ENCODE assay signal across 20 mouse cellular contexts in the genomic region with DNA sequence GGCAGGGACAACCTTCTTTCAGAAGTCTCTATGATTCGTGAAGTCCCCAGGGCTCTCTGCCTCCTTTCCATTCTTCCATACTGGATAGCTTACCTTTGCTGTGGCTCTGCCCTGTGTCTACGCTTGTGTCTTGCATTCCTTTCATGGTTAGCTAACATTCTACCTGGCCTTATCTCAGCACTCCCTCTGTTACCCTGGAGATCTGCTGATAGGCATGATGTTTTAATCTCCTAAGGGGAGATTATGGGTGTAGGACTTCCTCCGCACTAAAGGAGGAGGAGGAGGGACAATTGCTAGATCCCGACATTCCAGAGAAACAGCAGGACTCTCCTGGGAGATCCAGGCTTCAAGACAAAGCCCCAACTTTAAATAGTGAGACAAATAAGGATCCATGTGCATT.
DNase-seq lines count a peak whose midpoint lies in the region; ATAC-seq lines count a peak whose summit lies in the region.
"Had no signal": no experiment of that assay in that cellular context is flagged by ENCODE, and none has a peak within 500 bp of the region (broad histone marks: within the 10 kb centered on the region; RNA-seq: fewer than 3 reads in every experiment).

No protein-coding gene starts in this region.

- H3K27me3 ChIP-seq in heart, embryonic 13.5 days (replicated peaks), result no peaks in the 10 kb centered on the region
- no peaks in the 10 kb centered on the region for H3K27me3 ChIP-seq in heart, embryonic 12.5 days (replicated peaks)
- H3K27me3 ChIP-seq in lung, embryonic 15.5 days, result no peaks in the 10 kb centered on the region
- no peaks in the 10 kb centered on the region for H3K27me3 ChIP-seq in intestine, embryonic 16.5 days (replicated peaks; ENCODE audit: control insufficient read depth, insufficient read depth, low read length)
- H3K27me3 ChIP-seq: forebrain, embryonic 13.5 days; limb, embryonic 12.5 days; liver, embryonic 12.5 days had no signal

- no peaks in the 10 kb centered on the region for H3K36me3 ChIP-seq in heart, embryonic 13.5 days
- H3K36me3 ChIP-seq in heart, embryonic 12.5 days, result no peaks in the 10 kb centered on the region
- H3K36me3 ChIP-seq in lung, embryonic 15.5 days, result no peaks in the 10 kb centered on the region
- H3K36me3 ChIP-seq in intestine, embryonic 16.5 days (ENCODE audit: control insufficient read depth, insufficient read depth, low read length), result no peaks in the 10 kb centered on the region
- H3K36me3 ChIP-seq: limb, embryonic 12.5 days; liver, embryonic 12.5 days had no signal

- no peaks in the 10 kb centered on the region for H3K9me3 ChIP-seq in heart, embryonic 13.5 days
- H3K9me3 ChIP-seq in heart, embryonic 12.5 days (replicated peaks), result no peaks in the 10 kb centered on the region
- no peaks in the 10 kb centered on the region for H3K9me3 ChIP-seq in lung, embryonic 15.5 days
- no peaks in the 10 kb centered on the region for H3K9me3 ChIP-seq in intestine, embryonic 16.5 days (ENCODE audit: control insufficient read depth, low read length)
- H3K9me3 ChIP-seq: forebrain, embryonic 13.5 days; limb, embryonic 12.5 days; liver, embryonic 12.5 days had no signal

- DNase-seq in lung, postnatal 14 days, result no peak
- DNase-seq in R1 (ENCODE audit: low read depth, low spot score), result peak; percentile 62
- no peak for DNase-seq in adrenal gland, postnatal 36 days
- DNase-seq: B cell, adult 2 months; cerebellum, adult 18-20 months; cerebellum, postnatal 36 days; gastrocnemius, postnatal 25 days; kidney, adult 2 months; kidney, postnatal 25 days; thymus, postnatal 36 days had no signal

- H3K4me2 ChIP-seq in heart, embryonic 13.5 days, result no peak overlapping the region
- H3K4me2 ChIP-seq in heart, embryonic 12.5 days, result no peak overlapping the region
- H3K4me2 ChIP-seq in lung, embryonic 15.5 days, result no peak overlapping the region
- H3K4me2 ChIP-seq in intestine, embryonic 16.5 days (ENCODE audit: low read depth, low read length), result no peak overlapping the region
- H3K4me2 ChIP-seq: forebrain, embryonic 13.5 days; limb, embryonic 12.5 days; liver, embryonic 12.5 days had no signal

- no peak overlapping the region for H3K4me3 ChIP-seq in heart, embryonic 13.5 days
- H3K4me3 ChIP-seq in heart, embryonic 12.5 days, result no peak overlapping the region
- H3K4me3 ChIP-seq in lung, embryonic 15.5 days, result no peak overlapping the region
- no peak overlapping the region for H3K4me3 ChIP-seq in intestine, embryonic 16.5 days (ENCODE audit: low read length)
- H3K4me3 ChIP-seq: forebrain, embryonic 13.5 days; limb, embryonic 12.5 days; liver, embryonic 12.5 days had no signal

- peaks cover 24% of the 10 kb centered on the region for H3K4me1 ChIP-seq in heart, embryonic 13.5 days
- H3K4me1 ChIP-seq in heart, embryonic 12.5 days (replicated peaks), result peaks cover 9% of the 10 kb centered on the region
- peaks cover 9% of the 10 kb centered on the region; the same call in 1 of the 2 replicates for H3K4me1 ChIP-seq in lung, embryonic 15.5 days
- H3K4me1 ChIP-seq in intestine, embryonic 16.5 days (ENCODE audit: control insufficient read depth, insufficient read depth, low read length), result peaks cover 4% of the 10 kb centered on the region; the same call in 1 of the 2 replicates
- H3K4me1 ChIP-seq: forebrain, embryonic 13.5 days; limb, embryonic 12.5 days; liver, embryonic 12.5 days had no signal

- H3K27ac ChIP-seq in heart, embryonic 13.5 days (replicated peaks), result 0 out of 2 replicates have a peak overlapping the region, but pooled peaks have one; percentile 9
- no peak overlapping the region for H3K27ac ChIP-seq in heart, embryonic 12.5 days (ENCODE audit: poor library complexity, severe bottlenecking)
- peak overlapping the region; percentile 71 for H3K27ac ChIP-seq in lung, embryonic 15.5 days
- no peak overlapping the region for H3K27ac ChIP-seq in intestine, embryonic 16.5 days (ENCODE audit: low read length)
- H3K27ac ChIP-seq: forebrain, embryonic 13.5 days; limb, embryonic 12.5 days; liver, embryonic 12.5 days; macrophage had no signal

- ATAC-seq in heart, embryonic 13.5 days (ENCODE audit: extremely low read depth, insufficient number of reproducible peaks, low FRiP score, low TSS enrichment), result no peak
- no peak for ATAC-seq in heart, embryonic 12.5 days (ENCODE audit: insufficient number of reproducible peaks, low FRiP score)
- ATAC-seq in lung, embryonic 15.5 days (ENCODE audit: borderline replicate concordance, extremely low read depth, low FRiP score, low TSS enrichment), result peak; percentile 60
- ATAC-seq in intestine, embryonic 16.5 days, result peak; percentile 88
- ATAC-seq in megakaryocyte-erythroid progenitor cell, adult 5-6 weeks (replicated peaks; ENCODE audit: low FRiP score, low TSS enrichment, poor library complexity, severe bottlenecking), result no peak
- ATAC-seq: forebrain, embryonic 13.5 days; hindbrain, embryonic 16.5 days; liver, embryonic 12.5 days had no signal

- 34% methylated on average over 4 of the region's 4 CpGs for WGBS in heart, embryonic 13.5 days
- 40% methylated on average over 4 of the region's 4 CpGs for whole genome bisulfite sequencing in heart, embryonic 12.5 days
- 56% methylated on average over 4 of the region's 4 CpGs for WGBS in lung, embryonic 15.5 days
- WGBS in intestine, embryonic 16.5 days, result 46% methylated on average over 4 of the region's 4 CpGs

- no peak overlapping the region for H3K9ac ChIP-seq in heart, embryonic 13.5 days
- H3K9ac ChIP-seq in heart, embryonic 12.5 days, result no peak overlapping the region
- H3K9ac ChIP-seq in lung, embryonic 15.5 days, result no peak overlapping the region
- no peak overlapping the region for H3K9ac ChIP-seq in intestine, embryonic 16.5 days (ENCODE audit: low read depth, low read length)
- H3K9ac ChIP-seq: forebrain, embryonic 13.5 days; limb, embryonic 12.5 days; liver, embryonic 12.5 days had no signal

Comparison
In these comparisons a context has a peak if more than half of its experiments do, and no peak if none do; other contexts are left out.
1. H3K27ac ChIP-seq: peak in heart, embryonic 13.5 days (single experiment) and lung, embryonic 15.5 days (single experiment); none in heart, embryonic 12.5 days (single experiment) and intestine, embryonic 16.5 days (single experiment).
2. ATAC-seq: peak in lung, embryonic 15.5 days (single experiment) and intestine, embryonic 16.5 days (single experiment); none in heart, embryonic 13.5 days (single experiment), heart, embryonic 12.5 days (single experiment) and megakaryocyte-erythroid progenitor cell, adult 5-6 weeks (single experiment).